In the genomic region with DNA sequence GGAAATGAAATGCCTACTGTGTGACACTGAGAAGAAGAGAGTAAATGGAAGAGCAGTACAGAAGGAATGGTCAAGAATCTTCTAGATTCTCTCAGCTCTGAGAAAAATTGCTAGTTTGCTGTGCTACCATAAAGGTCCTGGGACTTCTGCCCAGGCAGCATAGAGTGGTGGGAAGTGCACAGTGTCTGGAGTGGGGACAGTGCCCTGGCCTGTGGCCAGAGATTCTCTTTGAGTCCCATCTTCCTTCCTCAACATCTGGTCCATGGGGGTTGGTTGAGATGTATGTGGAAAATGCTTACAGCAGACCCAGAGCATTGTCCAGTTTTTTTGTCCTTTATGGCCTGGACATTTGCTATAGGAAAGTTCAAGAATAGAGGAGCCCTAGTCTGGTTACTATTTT, we compare ENCODE assay signal across 23 mouse cellular contexts.
"Had no signal": no experiment of that assay in that cellular context is flagged by ENCODE, and none has a peak within 500 bp of the region (broad histone marks: within the 10 kb centered on the region; RNA-seq: fewer than 3 reads in every experiment).

No protein-coding gene starts in this region.

- H3K4me3 ChIP-seq: kidney, embryonic 15.5 days; left cerebral cortex, adult 2 months; limb, embryonic 12.5 days; liver, embryonic 12.5 days; liver, embryonic 15.5 days; megakaryocyte, embryonic 14.5 days; midbrain, embryonic 10.5 days; midbrain, embryonic 13.5 days; myocyte; neural tube, embryonic 13.5 days; stomach, embryonic 15.5 days had no signal

- H3K36me3 ChIP-seq: kidney, embryonic 15.5 days; liver, embryonic 12.5 days; liver, embryonic 15.5 days; stomach, embryonic 15.5 days had no signal

- H3K9ac ChIP-seq: kidney, embryonic 15.5 days; limb, embryonic 12.5 days; liver, embryonic 12.5 days; liver, embryonic 15.5 days; midbrain, embryonic 13.5 days; neural tube, embryonic 13.5 days; stomach, embryonic 15.5 days had no signal

- H3K4me2 ChIP-seq: kidney, embryonic 15.5 days; limb, embryonic 12.5 days; liver, embryonic 12.5 days; liver, embryonic 15.5 days; midbrain, embryonic 13.5 days; neural tube, embryonic 13.5 days; stomach, embryonic 15.5 days had no signal

- H3K27me3 ChIP-seq: kidney, embryonic 15.5 days; limb, embryonic 12.5 days; liver, embryonic 12.5 days; liver, embryonic 15.5 days; midbrain, embryonic 13.5 days; neural tube, embryonic 13.5 days; stomach, embryonic 15.5 days had no signal

- H3K9me3 ChIP-seq: kidney, embryonic 15.5 days; limb, embryonic 12.5 days; liver, embryonic 12.5 days; liver, embryonic 15.5 days; neural tube, embryonic 13.5 days; stomach, embryonic 15.5 days had no signal

- H3K27ac ChIP-seq: left cerebral cortex, adult 2 months; liver, embryonic 12.5 days; liver, embryonic 15.5 days; midbrain, embryonic 10.5 days; midbrain, embryonic 13.5 days; neural tube, embryonic 13.5 days; stomach, embryonic 15.5 days had no signal

- H3K4me1 ChIP-seq: liver, embryonic 12.5 days; liver, embryonic 15.5 days; megakaryocyte, embryonic 14.5 days had no signal

- DNase-seq: kidney, adult 8-10 months; kidney, postnatal 25 days; layer of hippocampus, postnatal 36 days; liver; lung, adult 2 months; retina, postnatal 1 day; right cerebral cortex, postnatal 25 days; spleen, adult 18-20 months; thymus, adult 2 months; thymus, postnatal 36 days had no signal

- ATAC-seq: intestine, postnatal 0 days; liver, embryonic 12.5 days; midbrain, embryonic 13.5 days; midbrain, embryonic 16.5 days had no signal
